Mouse (Mus musculus): ENCODE measurements around the gene Ascl5. TPM values are rescaled to one million over a fixed set of nuclear protein-coding genes. Genes with fewer than 3 reads are reported as not detected.

Ascl5 gene
- polyA plus RNA-seq, 1 experiment from 2014 or later = not detected

GRCm38 (mm10) chr1:136040874-136041273, 9.7 kb upstream of the Ascl5 start:
- Histone ChIP-seq H3K4me1 (ENCODE audit: control insufficient read depth, insufficient read depth, low read length) (peaks cover 6% of the 10 kb centered on the region), H3K4me3 (ENCODE audit: low read depth, low read length) (no peak overlapping the region), H3K27ac (ENCODE audit: low read depth, low read length) (no peak overlapping the region), H3K9me3 (ENCODE audit: control insufficient read depth, low read length) (no peaks in the 10 kb centered on the region), H3K4me2 (no peak overlapping the region), H3K9ac (ENCODE audit: low read length) (no peak overlapping the region), H3K27me3 (ENCODE audit: control insufficient read depth, insufficient read depth, low read length) (no peaks in the 10 kb centered on the region), H3K36me3 (ENCODE audit: control insufficient read depth, insufficient read depth, low read length) (no peaks in the 10 kb centered on the region)
- DNase-seq (ENCODE audit: low spot score, missing footprints) (no peak), ATAC-seq (ENCODE audit: low FRiP score) (no peak)
- WGBS = 32% methylated on average over 4 of the region's 4 CpGs

GRCm38 (mm10) chr1:136045774-136046173, 4.8 kb upstream of the Ascl5 start:
- peak; percentile 35; the same call in 1 of the 2 replicates for ATAC-seq (ENCODE audit: low FRiP score)
- WGBS = 12% methylated on average over 4 of the region's 4 CpGs
- peaks cover 14% of the 10 kb centered on the region for H3K27me3 ChIP-seq (ENCODE audit: control insufficient read depth, insufficient read depth, low read length)

GRCm38 (mm10) chr1:136047432-136047831, 3.2 kb upstream of the Ascl5 start:
- no peaks in the 10 kb centered on the region for H3K9me3 ChIP-seq (ENCODE audit: control insufficient read depth, low read length)
- H3K27ac ChIP-seq (ENCODE audit: low read depth, low read length) = no peak overlapping the region
- H3K4me2 ChIP-seq = no peak overlapping the region
- H3K4me1 ChIP-seq (ENCODE audit: control insufficient read depth, insufficient read depth, low read length) = peaks cover 6% of the 10 kb centered on the region
- no peaks in the 10 kb centered on the region for H3K36me3 ChIP-seq (ENCODE audit: control insufficient read depth, insufficient read depth, low read length)
- WGBS = 10% methylated on average over 2 of the region's 2 CpGs
- H3K27me3 ChIP-seq (ENCODE audit: control insufficient read depth, insufficient read depth, low read length) = peaks cover 27% of the 10 kb centered on the region
- no peak overlapping the region for H3K9ac ChIP-seq (ENCODE audit: low read length)
- H3K4me3 ChIP-seq (ENCODE audit: low read depth, low read length) = no peak overlapping the region
- DNase-seq (ENCODE audit: low spot score, missing footprints) = no peak
- no peak for ATAC-seq (ENCODE audit: low FRiP score)

More at GRCm38 (mm10) chr1:136045774-136046173, 4.8 kb upstream of the Ascl5 start:
- H3K9ac ChIP-seq (ENCODE audit: low read length) = no peak overlapping the region
- H3K9me3 ChIP-seq (ENCODE audit: control insufficient read depth, low read length) = no peaks in the 10 kb centered on the region
- no peaks in the 10 kb centered on the region for H3K36me3 ChIP-seq (ENCODE audit: control insufficient read depth, insufficient read depth, low read length)
- H3K4me1 ChIP-seq (ENCODE audit: control insufficient read depth, insufficient read depth, low read length) = peaks cover 3% of the 10 kb centered on the region
- no peak overlapping the region for H3K4me3 ChIP-seq (ENCODE audit: low read depth, low read length)
- DNase-seq (ENCODE audit: low spot score, missing footprints) = peak; percentile 95
- H3K27ac ChIP-seq (ENCODE audit: low read depth, low read length) = no peak overlapping the region
- H3K4me2 ChIP-seq = no peak overlapping the region

DNA sequence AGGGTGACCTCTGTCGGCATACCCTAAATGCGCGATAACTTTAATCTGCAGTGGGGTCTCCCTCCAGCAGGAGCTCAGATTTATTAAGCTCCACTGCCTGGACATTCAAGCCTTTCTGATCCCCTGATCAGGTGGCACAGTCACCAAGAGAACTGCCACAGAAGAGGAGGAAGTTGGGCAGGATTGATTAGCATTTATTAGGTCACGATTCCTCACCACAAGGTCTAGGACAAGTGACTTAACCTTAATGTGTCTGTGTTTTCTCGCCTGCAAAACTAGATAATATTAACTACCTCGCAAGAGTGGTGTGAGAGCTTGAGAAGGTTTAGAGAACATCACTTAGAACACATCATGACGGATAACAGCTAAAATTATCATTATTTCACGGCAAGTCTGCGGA, 2.7 kb upstream of the Ascl5 start:
- Histone ChIP-seq H3K27ac (ENCODE audit: low read depth, low read length) (no peak overlapping the region), H3K27me3 (ENCODE audit: control insufficient read depth, insufficient read depth, low read length) (peaks cover 28% of the 10 kb centered on the region), H3K4me3 (ENCODE audit: low read depth, low read length) (no peak overlapping the region)

GRCm38 (mm10) chr1:136051013-136051315, 360 bp downstream of the Ascl5 start:
- Histone ChIP-seq H3K27me3 (ENCODE audit: control insufficient read depth, insufficient read depth, low read length) (peaks cover 28% of the 10 kb centered on the region), H3K4me3 (ENCODE audit: low read depth, low read length) (peak overlapping the region; percentile 32), H3K27ac (ENCODE audit: low read depth, low read length) (no peak overlapping the region), H3K36me3 (ENCODE audit: control insufficient read depth, insufficient read depth, low read length) (no peaks in the 10 kb centered on the region), H3K4me1 (ENCODE audit: control insufficient read depth, insufficient read depth, low read length) (peaks cover 11% of the 10 kb centered on the region), H3K9me3 (ENCODE audit: control insufficient read depth, low read length) (no peaks in the 10 kb centered on the region), H3K9ac (ENCODE audit: low read length) (peak overlapping the region; percentile 36; the same call in 1 of the 2 replicates), H3K4me2 (peak overlapping the region; percentile 50)
- ATAC-seq (ENCODE audit: low FRiP score) = no peak
- no peak for DNase-seq (ENCODE audit: low spot score, missing footprints)
- 2% methylated on average over 36 of the region's 36 CpGs for WGBS

More for the DNA sequence above, 2.7 kb upstream of the Ascl5 start:
- Histone ChIP-seq H3K36me3 (ENCODE audit: control insufficient read depth, insufficient read depth, low read length) (no peaks in the 10 kb centered on the region), H3K9ac (ENCODE audit: low read length) (no peak overlapping the region), H3K9me3 (ENCODE audit: control insufficient read depth, low read length) (no peaks in the 10 kb centered on the region), H3K4me2 (no peak overlapping the region), H3K4me1 (ENCODE audit: control insufficient read depth, insufficient read depth, low read length) (peaks cover 6% of the 10 kb centered on the region)
- no peak for DNase-seq (ENCODE audit: low spot score, missing footprints)
- ATAC-seq (ENCODE audit: low FRiP score) = no peak
- 72% methylated on average over 9 of the region's 9 CpGs for WGBS

DNA sequence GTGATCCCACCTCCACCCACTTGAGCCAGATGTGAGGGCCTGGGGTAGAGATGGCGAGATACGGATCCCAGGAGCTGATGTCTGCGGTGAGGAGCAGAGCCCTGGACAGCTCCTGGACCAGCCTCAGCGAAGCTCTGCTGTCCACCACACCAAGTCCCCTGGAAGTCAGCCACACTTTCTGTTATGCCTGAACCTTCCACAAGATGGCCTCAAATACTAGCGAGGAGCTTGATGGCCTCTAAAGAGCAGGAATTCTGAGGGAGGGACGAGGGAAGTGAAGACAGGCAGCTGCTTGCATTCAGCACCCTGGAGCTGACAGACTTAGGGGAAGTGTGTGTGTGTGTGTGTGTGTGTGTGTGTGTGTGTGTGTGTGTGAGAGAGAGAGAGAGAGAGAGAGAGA, 861 bp downstream of the Ascl5 start:
- Histone ChIP-seq H3K27ac (ENCODE audit: low read depth, low read length) (no peak overlapping the region), H3K27me3 (ENCODE audit: control insufficient read depth, insufficient read depth, low read length) (peaks cover 28% of the 10 kb centered on the region), H3K9me3 (ENCODE audit: control insufficient read depth, low read length) (no peaks in the 10 kb centered on the region), H3K4me1 (ENCODE audit: control insufficient read depth, insufficient read depth, low read length) (peaks cover 14% of the 10 kb centered on the region), H3K9ac (ENCODE audit: low read length) (peak overlapping the region; percentile 36; the same call in 1 of the 2 replicates), H3K36me3 (ENCODE audit: control insufficient read depth, insufficient read depth, low read length) (no peaks in the 10 kb centered on the region), H3K4me3 (ENCODE audit: low read depth, low read length) (peak overlapping the region; percentile 32), H3K4me2 (peak overlapping the region; percentile 50)
- DNase-seq (ENCODE audit: low spot score, missing footprints) (peak; percentile 96), ATAC-seq (ENCODE audit: low FRiP score) (peak; percentile 71)
- 0% methylated on average over 6 of the region's 6 CpGs for WGBS

GRCm38 (mm10) chr1:136052547-136052946, 1.9 kb downstream of the Ascl5 start, which contains the start of gene Cacna1s:
TSS of gene Cacna1s (plus strand) at chr1:136052750.
- no peak for ATAC-seq (ENCODE audit: low FRiP score)

DNA sequence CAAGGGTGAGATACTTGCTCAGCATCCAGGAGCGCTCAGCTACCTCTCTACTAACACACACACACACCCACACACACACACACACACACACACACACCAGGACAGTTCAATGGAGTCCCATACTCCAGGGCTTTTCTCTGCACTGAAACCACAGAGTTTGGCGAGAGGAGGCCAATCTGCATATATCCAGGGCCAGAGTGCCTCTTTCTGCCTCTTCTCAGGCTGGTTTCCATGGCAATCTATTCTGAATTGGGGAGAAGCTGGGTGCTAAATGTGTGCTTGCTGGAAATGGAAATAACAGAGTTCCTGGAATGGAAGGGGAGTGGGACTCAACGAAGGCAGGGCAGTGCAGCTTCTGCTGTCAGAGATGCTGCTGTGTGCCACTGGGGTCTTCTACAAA, 5.2 kb downstream of the Ascl5 start:
- peaks cover 13% of the 10 kb centered on the region for H3K27me3 ChIP-seq (ENCODE audit: control insufficient read depth, insufficient read depth, low read length)

More at GRCm38 (mm10) chr1:136052547-136052946, 1.9 kb downstream of the Ascl5 start, which contains the start of gene Cacna1s:
- Histone ChIP-seq H3K9me3 (ENCODE audit: control insufficient read depth, low read length) (no peaks in the 10 kb centered on the region), H3K4me2 (no peak within 1 kb of the TSS), H3K27me3 (ENCODE audit: control insufficient read depth, insufficient read depth, low read length) (peaks cover 28% of the 10 kb centered on the region), H3K4me1 (ENCODE audit: control insufficient read depth, insufficient read depth, low read length) (peaks cover 14% of the 10 kb centered on the region), H3K27ac (ENCODE audit: low read depth, low read length) (no peak within 1 kb of the TSS), H3K9ac (ENCODE audit: low read length) (no peak within 1 kb of the TSS), H3K4me3 (ENCODE audit: low read depth, low read length) (no peak within 1 kb of the TSS), H3K36me3 (ENCODE audit: control insufficient read depth, insufficient read depth, low read length) (no peaks in the 10 kb centered on the region)
- no peak for DNase-seq (ENCODE audit: low spot score, missing footprints)
- 29% methylated on average over 11 of the region's 11 CpGs for WGBS

GRCm38 (mm10) chr1:136058594-136058993, 8.0 kb downstream of the Ascl5 start:
- Histone ChIP-seq H3K4me2 (no peak overlapping the region), H3K9ac (ENCODE audit: low read length) (no peak overlapping the region), H3K27me3 (ENCODE audit: control insufficient read depth, insufficient read depth, low read length) (no peaks in the 10 kb centered on the region), H3K36me3 (ENCODE audit: control insufficient read depth, insufficient read depth, low read length) (no peaks in the 10 kb centered on the region), H3K9me3 (ENCODE audit: control insufficient read depth, low read length) (no peaks in the 10 kb centered on the region), H3K4me3 (ENCODE audit: low read depth, low read length) (no peak overlapping the region), H3K4me1 (ENCODE audit: control insufficient read depth, insufficient read depth, low read length) (peaks cover 7% of the 10 kb centered on the region), H3K27ac (ENCODE audit: low read depth, low read length) (no peak overlapping the region)
- ATAC-seq (ENCODE audit: low FRiP score) = no peak
- DNase-seq (ENCODE audit: low spot score, missing footprints) = no peak
- WGBS = 48% methylated on average over 3 of the region's 3 CpGs

More for the DNA sequence above, 5.2 kb downstream of the Ascl5 start:
- peaks cover 13% of the 10 kb centered on the region for H3K4me1 ChIP-seq (ENCODE audit: control insufficient read depth, insufficient read depth, low read length)
- H3K9me3 ChIP-seq (ENCODE audit: control insufficient read depth, low read length) = no peaks in the 10 kb centered on the region
- no peak overlapping the region for H3K4me2 ChIP-seq
- ATAC-seq (ENCODE audit: low FRiP score) (0 out of 2 replicates have a peak, but pooled peaks have one; percentile 26), DNase-seq (ENCODE audit: low spot score, missing footprints) (no peak)
- H3K9ac ChIP-seq (ENCODE audit: low read length) = no peak overlapping the region
- H3K27ac ChIP-seq (ENCODE audit: low read depth, low read length) = no peak overlapping the region; the same call in 1 of the 2 replicates
- WGBS = 39% methylated on average over 3 of the region's 3 CpGs
- H3K36me3 ChIP-seq (ENCODE audit: control insufficient read depth, insufficient read depth, low read length) = no peaks in the 10 kb centered on the region
- H3K4me3 ChIP-seq (ENCODE audit: low read depth, low read length) = no peak overlapping the region
